Mouse (Mus musculus): ENCODE measurements around the gene Dnpep. TPM values are rescaled to one million over a fixed set of nuclear protein-coding genes. Genes with fewer than 3 reads are reported as not detected.
A peak's percentile ranks its signal among the peaks of the same experiment; 100 is the strongest.

Dnpep gene
- polyA plus RNA-seq, 1 experiment from 2014 or later: 137 TPM

- Histone ChIP-seq H3K9me3 (ENCODE audit: control insufficient read depth, low read length) (no peaks in the 10 kb centered on the region), H3K27ac (ENCODE audit: low read depth) (no peak overlapping the region), H3K4me2 (ENCODE audit: low read length) (no peak overlapping the region), H3K4me3 (ENCODE audit: low read depth, low read length) (no peak overlapping the region), H3K36me3 (ENCODE audit: control insufficient read depth, insufficient read depth, low read length) (no peaks in the 10 kb centered on the region), H3K4me1 (replicated peaks; ENCODE audit: control insufficient read depth, insufficient read depth, low read length) (peaks cover 9% of the 10 kb centered on the region), H3K9ac (ENCODE audit: low read length) (no peak overlapping the region), H3K27me3 (replicated peaks; ENCODE audit: control insufficient read depth, insufficient read depth, low read length) (no peaks in the 10 kb centered on the region)
- DNase-seq (ENCODE audit: low spot score) (no peak), ATAC-seq (replicated peaks; ENCODE audit: low FRiP score, low TSS enrichment, low read depth) (no peak)
- WGBS: 86% methylated on average over 8 of the region's 8 CpGs
These were observed 26.5 kb downstream of the Dnpep start for GRCm38 (mm10) chr1:75291321-75291720.

GRCm38 (mm10) chr1:75290582-75290981 is 27.2 kb downstream of the Dnpep start:
- Histone ChIP-seq H3K36me3 (ENCODE audit: control insufficient read depth, insufficient read depth, low read length) (no peaks in the 10 kb centered on the region), H3K4me3 (ENCODE audit: low read depth, low read length) (no peak overlapping the region), H3K4me1 (replicated peaks; ENCODE audit: control insufficient read depth, insufficient read depth, low read length) (peaks cover 9% of the 10 kb centered on the region), H3K9me3 (ENCODE audit: control insufficient read depth, low read length) (no peaks in the 10 kb centered on the region), H3K4me2 (ENCODE audit: low read length) (no peak overlapping the region), H3K27ac (ENCODE audit: low read depth) (no peak overlapping the region), H3K27me3 (replicated peaks; ENCODE audit: control insufficient read depth, insufficient read depth, low read length) (no peaks in the 10 kb centered on the region), H3K9ac (ENCODE audit: low read length) (no peak overlapping the region)
- no peak for ATAC-seq (replicated peaks; ENCODE audit: low FRiP score, low TSS enrichment, low read depth)
- DNase-seq (ENCODE audit: low spot score): peak; percentile 53

- Histone ChIP-seq H3K27me3 (replicated peaks; ENCODE audit: control insufficient read depth, insufficient read depth, low read length) (no peaks in the 10 kb centered on the region), H3K27ac (ENCODE audit: low read depth) (no peak overlapping the region), H3K9me3 (ENCODE audit: control insufficient read depth, low read length) (no peaks in the 10 kb centered on the region), H3K4me1 (replicated peaks; ENCODE audit: control insufficient read depth, insufficient read depth, low read length) (peaks cover 9% of the 10 kb centered on the region), H3K4me2 (ENCODE audit: low read length) (no peak overlapping the region), H3K36me3 (ENCODE audit: control insufficient read depth, insufficient read depth, low read length) (no peaks in the 10 kb centered on the region), H3K4me3 (ENCODE audit: low read depth, low read length) (no peak overlapping the region), H3K9ac (ENCODE audit: low read length) (no peak overlapping the region)
- DNase-seq (ENCODE audit: low spot score): no peak
- no peak for ATAC-seq (replicated peaks; ENCODE audit: low FRiP score, low TSS enrichment, low read depth)
- 56% methylated on average over 8 of the region's 8 CpGs for WGBS
These were observed 27.8 kb downstream of the Dnpep start for GRCm38 (mm10) chr1:75289888-75290431.

GRCm38 (mm10) chr1:75289376-75289775 is 28.4 kb downstream of the Dnpep start:
- no peak overlapping the region for H3K27ac ChIP-seq (ENCODE audit: low read depth)
- H3K9ac ChIP-seq (ENCODE audit: low read length): no peak overlapping the region
- ATAC-seq (replicated peaks; ENCODE audit: low FRiP score, low TSS enrichment, low read depth): no peak
- H3K9me3 ChIP-seq (ENCODE audit: control insufficient read depth, low read length): no peaks in the 10 kb centered on the region
- H3K27me3 ChIP-seq (replicated peaks; ENCODE audit: control insufficient read depth, insufficient read depth, low read length): no peaks in the 10 kb centered on the region
- no peaks in the 10 kb centered on the region for H3K36me3 ChIP-seq (ENCODE audit: control insufficient read depth, insufficient read depth, low read length)
- H3K4me1 ChIP-seq (replicated peaks; ENCODE audit: control insufficient read depth, insufficient read depth, low read length): peaks cover 9% of the 10 kb centered on the region
- no peak for DNase-seq (ENCODE audit: low spot score)
- H3K4me3 ChIP-seq (ENCODE audit: low read depth, low read length): no peak overlapping the region
- H3K4me2 ChIP-seq (ENCODE audit: low read length): no peak overlapping the region
- WGBS: 14% methylated on average over 7 of the region's 7 CpGs

GRCm38 (mm10) chr1:75284911-75285310 is 32.9 kb downstream of the Dnpep start:
- H3K36me3 ChIP-seq (ENCODE audit: control insufficient read depth, insufficient read depth, low read length): no peaks in the 10 kb centered on the region
- DNase-seq (ENCODE audit: low spot score): no peak
- no peak for ATAC-seq (replicated peaks; ENCODE audit: low FRiP score, low TSS enrichment, low read depth)
- H3K4me1 ChIP-seq (replicated peaks; ENCODE audit: control insufficient read depth, insufficient read depth, low read length): no peaks in the 10 kb centered on the region
- 92% methylated on average over 7 of the region's 7 CpGs for WGBS
- 0 out of 2 replicates have a peak, but pooled peaks cover 4% of the 10 kb centered on the region for H3K9me3 ChIP-seq (ENCODE audit: control insufficient read depth, low read length)
- H3K27me3 ChIP-seq (replicated peaks; ENCODE audit: control insufficient read depth, insufficient read depth, low read length): no peaks in the 10 kb centered on the region
- H3K27ac ChIP-seq (ENCODE audit: low read depth): no peak overlapping the region
- H3K4me2 ChIP-seq (ENCODE audit: low read length): no peak overlapping the region
- no peak overlapping the region for H3K4me3 ChIP-seq (ENCODE audit: low read depth, low read length)
- no peak overlapping the region for H3K9ac ChIP-seq (ENCODE audit: low read length)

GRCm38 (mm10) chr1:75283017-75283416 is 34.8 kb downstream of the Dnpep start:
- no peaks in the 10 kb centered on the region for H3K36me3 ChIP-seq (ENCODE audit: control insufficient read depth, insufficient read depth, low read length)
- DNase-seq (ENCODE audit: low spot score): no peak
- no peak overlapping the region for H3K9ac ChIP-seq (ENCODE audit: low read length)
- no peak for ATAC-seq (replicated peaks; ENCODE audit: low FRiP score, low TSS enrichment, low read depth)
- 0 out of 2 replicates have a peak, but pooled peaks cover 4% of the 10 kb centered on the region for H3K9me3 ChIP-seq (ENCODE audit: control insufficient read depth, low read length)
- no peak overlapping the region for H3K27ac ChIP-seq (ENCODE audit: low read depth)
- H3K4me2 ChIP-seq (ENCODE audit: low read length): no peak overlapping the region
- peaks cover 11% of the 10 kb centered on the region for H3K27me3 ChIP-seq (replicated peaks; ENCODE audit: control insufficient read depth, insufficient read depth, low read length)
- no peaks in the 10 kb centered on the region for H3K4me1 ChIP-seq (replicated peaks; ENCODE audit: control insufficient read depth, insufficient read depth, low read length)
- no peak overlapping the region for H3K4me3 ChIP-seq (ENCODE audit: low read depth, low read length)
- 78% methylated on average over 5 of the region's 5 CpGs for WGBS

GRCm38 (mm10) chr1:75278228-75278627 is 39.6 kb downstream of the Dnpep start, which contains the start of gene Resp18:
TSS of gene Resp18 (minus strand) at chr1:75278415.
- Histone ChIP-seq H3K9me3 (ENCODE audit: control insufficient read depth, low read length) (0 out of 2 replicates have a peak, but pooled peaks cover 4% of the 10 kb centered on the region), H3K4me2 (ENCODE audit: low read length) (no peak within 1 kb of the TSS), H3K27ac (ENCODE audit: low read depth) (no peak within 1 kb of the TSS), H3K4me3 (ENCODE audit: low read depth, low read length) (no peak within 1 kb of the TSS), H3K36me3 (ENCODE audit: control insufficient read depth, insufficient read depth, low read length) (no peaks in the 10 kb centered on the region), H3K9ac (ENCODE audit: low read length) (no peak within 1 kb of the TSS), H3K4me1 (replicated peaks; ENCODE audit: control insufficient read depth, insufficient read depth, low read length) (no peaks in the 10 kb centered on the region), H3K27me3 (replicated peaks; ENCODE audit: control insufficient read depth, insufficient read depth, low read length) (peaks cover 18% of the 10 kb centered on the region)
- no peak for ATAC-seq (replicated peaks; ENCODE audit: low FRiP score, low TSS enrichment, low read depth)
- WGBS: 6% methylated on average over 13 of the region's 13 CpGs
- no peak for DNase-seq (ENCODE audit: low spot score)

- WGBS: 7% methylated on average over 23 of the region's 23 CpGs
- no peak overlapping the region for H3K4me2 ChIP-seq (ENCODE audit: low read length)
- no peak overlapping the region for H3K9ac ChIP-seq (ENCODE audit: low read length)
- peaks cover 18% of the 10 kb centered on the region for H3K27me3 ChIP-seq (replicated peaks; ENCODE audit: control insufficient read depth, insufficient read depth, low read length)
- H3K27ac ChIP-seq (ENCODE audit: low read depth): no peak overlapping the region
- ATAC-seq (replicated peaks; ENCODE audit: low FRiP score, low TSS enrichment, low read depth) (no peak), DNase-seq (ENCODE audit: low spot score) (peak; percentile 88)
- H3K4me1 ChIP-seq (replicated peaks; ENCODE audit: control insufficient read depth, insufficient read depth, low read length): no peaks in the 10 kb centered on the region
- no peaks in the 10 kb centered on the region for H3K36me3 ChIP-seq (ENCODE audit: control insufficient read depth, insufficient read depth, low read length)
- no peak overlapping the region for H3K4me3 ChIP-seq (ENCODE audit: low read depth, low read length)
- 0 out of 2 replicates have a peak, but pooled peaks cover 4% of the 10 kb centered on the region for H3K9me3 ChIP-seq (ENCODE audit: control insufficient read depth, low read length)
These were observed 40.3 kb downstream of the Dnpep start for GRCm38 (mm10) chr1:75277195-75278188.

All from intestine, embryonic 14.5 days (tissue).